Mouse (Mus musculus) myocyte (in vitro differentiated cells): Measurements from ENCODE around the gene Zfp423. TPM values are rescaled to one million over a fixed set of nuclear protein-coding genes. Genes with fewer than 3 reads are reported as not detected.

Source experiments
- H3K27me3 ChIP-seq: one replicate; pipeline ENCODE4 v1.6.1; 2011; ENCODE audit not compliant: control insufficient read depth, insufficient read depth, insufficient read length
- H3K36me3 ChIP-seq: one replicate; pipeline ENCODE4 v1.6.1; 2011; ENCODE audit not compliant: control insufficient read depth, insufficient read depth
- H3K4me2 ChIP-seq: one replicate; pipeline ENCODE4 v1.6.1; 2011; ENCODE audit warnings: low read depth, control low read depth
- H3K4me3 ChIP-seq: one replicate; pipeline ENCODE4 v1.5.1; 2011; ENCODE audit warnings: mild to moderate bottlenecking, control low read depth, moderate library complexity
- H3K79me2 ChIP-seq: one replicate; pipeline ENCODE4 v1.6.1; 2011; ENCODE audit not compliant: control insufficient read depth, insufficient read depth
- H3ac ChIP-seq: one replicate; pipeline ENCODE4 v1.6.1; 2011; ENCODE audit not compliant: control insufficient read depth, insufficient read length
- CEBPB ChIP-seq: IDR thresholded peaks from 2 replicates; pipeline ENCODE4 v1.6.1; 2011; ENCODE audit warnings: mild to moderate bottlenecking, moderate library complexity; ENCODE audit not compliant: poor library complexity, insufficient read depth, severe bottlenecking
- E2F4 ChIP-seq: IDR thresholded peaks from one replicate; pipeline ENCODE4 v1.6.1; 2011; ENCODE audit warnings: mild to moderate bottlenecking, control low read depth, moderate library complexity; ENCODE audit not compliant: insufficient read depth
- MAX ChIP-seq: IDR thresholded peaks from one replicate; pipeline ENCODE4 v1.6.1; 2011; ENCODE audit warnings: low read depth, mild to moderate bottlenecking, control low read depth
- MYOD1 ChIP-seq, 3 experiments: IDR thresholded peaks; one replicate each; pipeline ENCODE4 v1.6.1; 2011; ENCODE audit warnings: control low read depth in 2 of 3, low read depth in 2 of 3, mild to moderate bottlenecking in 2 of 3, moderate library complexity in 1 of 3; ENCODE audit not compliant: insufficient read length in 2 of 3, control insufficient read depth in 1 of 3
- MYOG ChIP-seq, 3 experiments: IDR thresholded peaks; one replicate each; pipeline ENCODE4 v1.6.1; 2011; ENCODE audit warnings: control low read depth in 2 of 3, low read depth in 2 of 3, mild to moderate bottlenecking in 2 of 3; ENCODE audit not compliant: insufficient read length in 2 of 3, control insufficient read depth in 1 of 3, insufficient read depth in 1 of 3
- POLR2A ChIP-seq: IDR thresholded peaks from one replicate; pipeline ENCODE4 v1.6.1; 2011; ENCODE audit warnings: low read depth, mild to moderate bottlenecking, control low read depth, moderate library complexity; ENCODE audit not compliant: insufficient read length
- POLR2AphosphoS2 ChIP-seq: IDR thresholded peaks from one replicate; pipeline ENCODE4 v1.6.1; 2011; ENCODE audit warnings: low read depth, control low read depth; ENCODE audit not compliant: insufficient read length
- REST ChIP-seq: IDR thresholded peaks from one replicate; pipeline ENCODE4 v1.6.1; 2011; ENCODE audit warnings: mild to moderate bottlenecking, control low read depth, moderate library complexity; ENCODE audit not compliant: insufficient read depth, insufficient read length
- SRF ChIP-seq: IDR thresholded peaks from one replicate; pipeline ENCODE4 v1.6.1; 2011; ENCODE audit warnings: low read depth; ENCODE audit not compliant: control insufficient read depth, insufficient read length
- TCF12 ChIP-seq: IDR thresholded peaks from one replicate; pipeline ENCODE4 v1.6.1; 2011; ENCODE audit warnings: mild to moderate bottlenecking, control low read depth; ENCODE audit not compliant: poor library complexity, insufficient read depth, severe bottlenecking
- TCF3 ChIP-seq: IDR thresholded peaks from one replicate; pipeline ENCODE4 v1.6.1; 2011; ENCODE audit warnings: low read depth, control low read depth; ENCODE audit not compliant: insufficient read length
- USF1 ChIP-seq: IDR thresholded peaks from one replicate; pipeline ENCODE4 v1.6.1; 2011; ENCODE audit warnings: low read depth, mild to moderate bottlenecking, control low read depth, moderate library complexity
- polyA plus RNA-seq: library from polyadenylated mRNA; unstranded; fragments of >200 nt; fragmentation: generic; extraction: Trizol; gene quantifications from one replicate; pipeline ENCODE4 v1.2.1, GENCODE M21; 2012; ENCODE audit warnings: missing spikeins

Zfp423 gene
- polyA plus RNA-seq, 1 experiment, result 0.04 TPM

GRCm38 (mm10) chr8:87655946-87656345 is 303.4 kb downstream of the Zfp423 start:
- no peak overlapping the region for H3K4me3 ChIP-seq
- no peak overlapping the region for H3K4me2 ChIP-seq
- no peaks in the 10 kb centered on the region for H3K36me3 ChIP-seq
- no peak overlapping the region for H3ac ChIP-seq
- TF ChIP-seq REST (no peak), POLR2A (no peak)
- H3K79me2 ChIP-seq, result no peaks in the 10 kb centered on the region
- H3K27me3 ChIP-seq, result peaks cover 8% of the 10 kb centered on the region

GRCm38 (mm10) chr8:87647781-87648180 is 311.6 kb downstream of the Zfp423 start:
- no peaks in the 10 kb centered on the region for H3K36me3 ChIP-seq
- H3K79me2 ChIP-seq, result no peaks in the 10 kb centered on the region
- no peak overlapping the region for H3ac ChIP-seq
- TF ChIP-seq POLR2A, result no peak
- no peak for TF ChIP-seq TCF12
- no peak for TF ChIP-seq MYOD1 (IDR thresholded peaks at IDR 0.05; ENCODE audit: control insufficient read depth in 1 of 3, insufficient read length in 2 of 3, low read depth in 2 of 3)
- TF ChIP-seq E2F4, result no peak
- no peaks in the 10 kb centered on the region for H3K27me3 ChIP-seq
- no peak overlapping the region for H3K4me3 ChIP-seq
- no peak overlapping the region for H3K4me2 ChIP-seq

- TF ChIP-seq SRF, result no peak
- TF ChIP-seq CEBPB, result no peak
- no peak for TF ChIP-seq MYOD1 (IDR thresholded peaks at IDR 0.05; ENCODE audit: control insufficient read depth in 1 of 3, insufficient read length in 2 of 3, low read depth in 2 of 3)
- TF ChIP-seq MAX, result no peak
- no peak for TF ChIP-seq TCF3
- no peak for TF ChIP-seq USF1
- no peak for TF ChIP-seq POLR2A
- TF ChIP-seq TCF12, result no peak
- no peak for TF ChIP-seq REST
- TF ChIP-seq E2F4, result no peak
- TF ChIP-seq POLR2AphosphoS2, result no peak
- H3K4me3 ChIP-seq, result no peak overlapping the region
- H3K27me3 ChIP-seq, result no peaks in the 10 kb centered on the region
- no peaks in the 10 kb centered on the region for H3K36me3 ChIP-seq
- H3K4me2 ChIP-seq, result no peak overlapping the region
- H3K79me2 ChIP-seq, result no peaks in the 10 kb centered on the region
- H3ac ChIP-seq, result no peak overlapping the region
These were observed 313.4 kb downstream of the Zfp423 start for GRCm38 (mm10) chr8:87645829-87646483.

GRCm38 (mm10) chr8:87645371-87645770 is 314.0 kb downstream of the Zfp423 start:
- H3K27me3 ChIP-seq, result no peaks in the 10 kb centered on the region

GRCm38 (mm10) chr8:87640930-87641329 is 318.5 kb downstream of the Zfp423 start:
- no peaks in the 10 kb centered on the region for H3K79me2 ChIP-seq
- no peak overlapping the region for H3K4me3 ChIP-seq
- no peaks in the 10 kb centered on the region for H3K36me3 ChIP-seq
- TF ChIP-seq MAX (no peak), CEBPB (no peak), TCF3 (no peak), REST (no peak), MYOD1 (IDR thresholded peaks at IDR 0.05; ENCODE audit: control insufficient read depth in 1 of 3, insufficient read length in 2 of 3, low read depth in 2 of 3) (no peak), E2F4 (no peak), TCF12 (no peak), POLR2A (no peak), USF1 (no peak), MYOG (IDR thresholded peaks at IDR 0.05; ENCODE audit: control insufficient read depth in 1 of 3, insufficient read depth in 1 of 3, insufficient read length in 2 of 3, low read depth in 2 of 3) (no peak), SRF (no peak), POLR2AphosphoS2 (no peak)
- no peak overlapping the region for H3ac ChIP-seq
- H3K27me3 ChIP-seq, result peaks cover 22% of the 10 kb centered on the region
- no peak overlapping the region for H3K4me2 ChIP-seq

More at GRCm38 (mm10) chr8:87645371-87645770, 314.0 kb downstream of the Zfp423 start:
- Histone ChIP-seq H3K36me3 (no peaks in the 10 kb centered on the region), H3K79me2 (no peaks in the 10 kb centered on the region), H3K4me2 (no peak overlapping the region), H3K4me3 (no peak overlapping the region), H3ac (no peak overlapping the region)
- TF ChIP-seq REST (no peak), MYOG (IDR thresholded peaks at IDR 0.05; ENCODE audit: control insufficient read depth in 1 of 3, insufficient read depth in 1 of 3, insufficient read length in 2 of 3, low read depth in 2 of 3) (no peak), CEBPB (no peak), POLR2AphosphoS2 (no peak), SRF (no peak), POLR2A (no peak), TCF3 (no peak)
